Mouse (Mus musculus) MEL (cell line): ENCODE measurements around the gene Nrtn.

Experiments used
- EP300 ChIP-seq, 2 experiments: IDR thresholded peaks; 2 replicates each; pipeline ENCODE4 v1.6.1; 2011; ENCODE audit warnings: improper control_type of control experiment in 2 of 2, low read length in 2 of 2, low read depth in 1 of 2, mild to moderate bottlenecking in 1 of 2
- GATA1 ChIP-seq: IDR thresholded peaks from 2 replicates; pipeline ENCODE4 v1.6.1; 2011; ENCODE audit warnings: low read depth, low read length, improper control_type of control experiment

- TF ChIP-seq GATA1, result no peak
- no peak for TF ChIP-seq EP300 (IDR thresholded peaks at IDR 0.05; ENCODE audit: low read depth in 1 of 2, low read length in 2 of 2)
These were observed 36.4 kb upstream of the Nrtn start for GRCm38 (mm10) chr17:56793614-56794319.
